ENCODE assay signal across 22 mouse cellular contexts in genomic region chr17:7620166-7620565, GRCm38 (mm10).
"Had no signal": no experiment of that assay in that cellular context is flagged by ENCODE, and none has a peak within 500 bp of the region (broad histone marks: within the 10 kb centered on the region; RNA-seq: fewer than 3 reads in every experiment).

No protein-coding gene starts in this region.

- H3K4me3 ChIP-seq: layer of hippocampus, adult 2 months; limb, embryonic 12.5 days; limb, embryonic 15.5 days; megakaryocyte, embryonic 14.5 days; midbrain, embryonic 15.5 days; neural tube, embryonic 13.5 days had no signal

- H3K27me3 ChIP-seq: limb, embryonic 12.5 days; limb, embryonic 15.5 days; megakaryocyte, embryonic 14.5 days; midbrain, embryonic 15.5 days; neural tube, embryonic 13.5 days had no signal

- H3K4me2 ChIP-seq: limb, embryonic 12.5 days; limb, embryonic 15.5 days; liver, embryonic 11.5 days; lung, embryonic 14.5 days; midbrain, embryonic 11.5 days; midbrain, embryonic 15.5 days; neural tube, embryonic 13.5 days had no signal

- H3K27ac ChIP-seq: kidney, postnatal 0 days; layer of hippocampus, adult 2 months; limb, embryonic 12.5 days; liver, embryonic 14.5 days; midbrain, embryonic 15.5 days; neural tube, embryonic 13.5 days; stomach, postnatal 0 days had no signal

- DNase-seq: kidney, adult 2 months; kidney, postnatal 25 days; left cerebral cortex, postnatal 4 days; liver, postnatal 0 days; lung, embryonic 14.5 days; right cerebral cortex, adult 18-20 months; right cerebral cortex, postnatal 14 days; right cerebral cortex, postnatal 4 days; thymus, adult 2 months; thymus, postnatal 14 days; thymus, postnatal 4 days had no signal

- H3K36me3 ChIP-seq: limb, embryonic 12.5 days; limb, embryonic 15.5 days; midbrain, embryonic 15.5 days; neural tube, embryonic 13.5 days had no signal
